Mouse (Mus musculus): ENCODE results near the gene Rarres2.

DNA sequence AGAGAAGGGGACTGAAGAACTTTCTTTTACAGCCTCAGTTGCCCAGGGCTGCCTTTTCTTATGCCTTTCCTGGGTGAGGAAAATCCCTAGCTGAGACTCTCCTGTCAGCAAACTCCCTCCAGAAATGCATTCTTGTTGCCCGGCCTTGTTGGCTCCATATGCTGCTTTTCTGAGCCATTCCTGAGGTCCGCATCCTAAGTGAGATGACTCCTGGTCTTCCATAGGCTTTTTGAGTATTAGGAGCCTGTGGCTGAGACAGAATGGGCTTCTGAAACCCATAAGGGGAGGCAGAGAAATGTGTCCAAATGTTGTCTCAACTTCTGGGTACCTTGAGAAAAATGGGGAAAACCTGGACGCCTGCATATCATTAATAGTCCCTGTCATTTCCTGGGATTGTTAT lies 1.4 kb upstream of the Rarres2 start:
- TF ChIP-seq POLR2A (IDR thresholded peaks at IDR 0.05; ENCODE audit: control insufficient read depth in 1 of 2, insufficient read depth in 1 of 2, low read depth in 1 of 2, low read length in 2 of 2, poor library complexity in 1 of 2), result no peak
- no peak for TF ChIP-seq SMC3 (IDR thresholded peaks at IDR 0.05; ENCODE audit: low read depth, low read length)
- TF ChIP-seq CTCF (IDR thresholded peaks at IDR 0.05 in 2 of 3, conservative IDR thresholded peaks at IDR 0.05 in 1 of 3; ENCODE audit: control insufficient read depth in 1 of 3, insufficient read depth in 1 of 3, low read depth in 2 of 3, low read length in 3 of 3, poor library complexity in 1 of 3, severe bottlenecking in 1 of 3), result no peak
- no peak for TF ChIP-seq EP300 (IDR thresholded peaks at IDR 0.05; ENCODE audit: low read depth in 1 of 2, low read length in 2 of 2)
- TF ChIP-seq POLR2AphosphoS2 (IDR thresholded peaks at IDR 0.05; ENCODE audit: low read length), result no peak
- TF ChIP-seq MYB (IDR thresholded peaks at IDR 0.05; ENCODE audit: low read depth, low read length), result no peak
- no peak for TF ChIP-seq ZMIZ1 (IDR thresholded peaks at IDR 0.05; ENCODE audit: low read depth, low read length)
- TF ChIP-seq GABPA (IDR thresholded peaks at IDR 0.05; ENCODE audit: low read depth, low read length), result no peak
- no peak for TF ChIP-seq TAL1 (IDR thresholded peaks at IDR 0.05; ENCODE audit: low read length)
- TF ChIP-seq BHLHE40 (IDR thresholded peaks at IDR 0.05; ENCODE audit: borderline replicate concordance, low read depth, low read length), result no peak
- no peak for TF ChIP-seq TBP (IDR thresholded peaks at IDR 0.05; ENCODE audit: low read depth, low read length)
